Mouse (Mus musculus): Measurements from ENCODE around the gene Mknk1.
A peak's percentile ranks its signal among the peaks of the same experiment; 100 is the strongest.

Mknk1 gene

GRCm38 (mm10) chr4:115890553-115890952 lies 51.6 kb downstream of the Mknk1 start, which contains the start of gene 6430628N08Rik:
TSS of gene 6430628N08Rik (plus strand) at chr4:115890665.
- DNase-seq (ENCODE audit: low spot score in 2 of 2), result no peak

- DNase-seq (ENCODE audit: low spot score in 2 of 2), result no peak
Measured at GRCm38 (mm10) chr4:115894281-115894680, 55.3 kb downstream of the Mknk1 start.

GRCm38 (mm10) chr4:115897901-115898631 lies 59.1 kb downstream of the Mknk1 start:
- no peak for DNase-seq (ENCODE audit: low spot score in 2 of 2)

GRCm38 (mm10) chr4:115902816-115903215 lies 63.8 kb downstream of the Mknk1 start:
- DNase-seq (ENCODE audit: low spot score in 2 of 2), result peak; percentile 53 to 63

GRCm38 (mm10) chr4:115904375-115904774 lies 65.4 kb downstream of the Mknk1 start:
- DNase-seq (ENCODE audit: low spot score in 2 of 2), result no peak

- no peak for DNase-seq (ENCODE audit: low spot score in 2 of 2)
Measured at GRCm38 (mm10) chr4:115905701-115906100, 66.7 kb downstream of the Mknk1 start.

- no peak for DNase-seq (ENCODE audit: low spot score in 2 of 2)
Measured at GRCm38 (mm10) chr4:115906791-115907190, 67.8 kb downstream of the Mknk1 start.

- DNase-seq (ENCODE audit: low spot score in 2 of 2), result no peak
Measured at GRCm38 (mm10) chr4:115907994-115908393, 69.0 kb downstream of the Mknk1 start.

- DNase-seq (ENCODE audit: low spot score in 2 of 2), result no peak
Measured at GRCm38 (mm10) chr4:115908641-115909040, 69.6 kb downstream of the Mknk1 start.

- DNase-seq (ENCODE audit: low spot score in 2 of 2), result no peak
Measured at GRCm38 (mm10) chr4:115911586-115911985, 72.6 kb downstream of the Mknk1 start.

- DNase-seq (ENCODE audit: low spot score in 2 of 2), result no peak
Measured at GRCm38 (mm10) chr4:115919911-115920310, 80.9 kb downstream of the Mknk1 start.

GRCm38 (mm10) chr4:115922688-115923087 lies 83.7 kb downstream of the Mknk1 start:
- DNase-seq (ENCODE audit: low spot score in 2 of 2), result no peak

- DNase-seq (ENCODE audit: low spot score in 2 of 2), result no peak
Measured at GRCm38 (mm10) chr4:115923262-115923880, 84.4 kb downstream of the Mknk1 start.

- DNase-seq (ENCODE audit: low spot score in 2 of 2), result no peak
Measured at GRCm38 (mm10) chr4:115927637-115928036, 88.6 kb downstream of the Mknk1 start.
